Mouse (Mus musculus): ENCODE results near the gene Gsg1l. TPM values are rescaled to one million over a fixed set of nuclear protein-coding genes. Genes with fewer than 3 reads are reported as not detected.

Gene Gsg1l
- polyA plus RNA-seq, 1 experiment from 2014 or later: 0.10 TPM

GRCm38 (mm10) chr7:125966402-125967261, 115.6 kb downstream of the Gsg1l start:
- Histone ChIP-seq H3K9me3 (no peaks in the 10 kb centered on the region), H3K27ac (no peak overlapping the region), H3K27me3 (ENCODE audit: poor library complexity, severe bottlenecking) (no peaks in the 10 kb centered on the region), H3K4me1 (peaks cover 17% of the 10 kb centered on the region), H3K4me3 (no peak overlapping the region), H3K36me3 (replicated peaks) (no peaks in the 10 kb centered on the region)
- 83% methylated on average over 16 of the region's 16 CpGs for WGBS
- no peak for DNase-seq (ENCODE audit: extremely low spot score, low spot score)

GRCm38 (mm10) chr7:125964087-125964607, 118.1 kb downstream of the Gsg1l start:
- Histone ChIP-seq H3K27ac (no peak overlapping the region), H3K4me3 (no peak overlapping the region), H3K4me1 (peaks cover 25% of the 10 kb centered on the region), H3K27me3 (ENCODE audit: poor library complexity, severe bottlenecking) (no peaks in the 10 kb centered on the region), H3K36me3 (replicated peaks) (no peaks in the 10 kb centered on the region), H3K9me3 (no peaks in the 10 kb centered on the region)
- no peak for DNase-seq (ENCODE audit: extremely low spot score, low spot score)
- 79% methylated on average over 8 of the region's 8 CpGs for WGBS

- Histone ChIP-seq H3K36me3 (replicated peaks) (no peaks in the 10 kb centered on the region), H3K4me1 (peaks cover 37% of the 10 kb centered on the region), H3K4me3 (no peak overlapping the region), H3K27ac (no peak overlapping the region), H3K27me3 (ENCODE audit: poor library complexity, severe bottlenecking) (peaks cover 18% of the 10 kb centered on the region), H3K9me3 (no peaks in the 10 kb centered on the region)
- 69% methylated on average over 17 of the region's 18 CpGs for WGBS
- no peak for DNase-seq (ENCODE audit: extremely low spot score, low spot score)
Observed at GRCm38 (mm10) chr7:125959294-125960048, 122.7 kb downstream of the Gsg1l start.

GRCm38 (mm10) chr7:125958856-125959255, 123.4 kb downstream of the Gsg1l start:
- no peak overlapping the region for H3K4me3 ChIP-seq

GRCm38 (mm10) chr7:125954994-125955393, 127.2 kb downstream of the Gsg1l start:
- Histone ChIP-seq H3K4me1 (peaks cover 52% of the 10 kb centered on the region), H3K9me3 (no peaks in the 10 kb centered on the region; the same call in 1 of the 2 replicates), H3K27me3 (ENCODE audit: poor library complexity, severe bottlenecking) (peaks cover 18% of the 10 kb centered on the region), H3K36me3 (replicated peaks) (no peaks in the 10 kb centered on the region), H3K4me3 (no peak overlapping the region), H3K27ac (0 out of 2 replicates have a peak overlapping the region, but pooled peaks have one; percentile 6)
- 63% methylated on average over 5 of the region's 5 CpGs for WGBS
- DNase-seq (ENCODE audit: extremely low spot score, low spot score): no peak

More at GRCm38 (mm10) chr7:125958856-125959255, 123.4 kb downstream of the Gsg1l start:
- H3K36me3 ChIP-seq (replicated peaks): no peaks in the 10 kb centered on the region
- peaks cover 18% of the 10 kb centered on the region for H3K27me3 ChIP-seq (ENCODE audit: poor library complexity, severe bottlenecking)
- no peak overlapping the region for H3K27ac ChIP-seq
- H3K4me1 ChIP-seq: peaks cover 39% of the 10 kb centered on the region
- 95% methylated on average over 5 of the region's 5 CpGs for WGBS
- no peaks in the 10 kb centered on the region for H3K9me3 ChIP-seq
- no peak for DNase-seq (ENCODE audit: extremely low spot score, low spot score)

GRCm38 (mm10) chr7:125954356-125954878, 127.8 kb downstream of the Gsg1l start:
- Histone ChIP-seq H3K4me3 (no peak overlapping the region), H3K4me1 (peaks cover 46% of the 10 kb centered on the region), H3K9me3 (no peaks in the 10 kb centered on the region; the same call in 1 of the 2 replicates), H3K36me3 (replicated peaks) (no peaks in the 10 kb centered on the region), H3K27ac (peak overlapping the region; percentile 9; the same call in 1 of the 2 replicates), H3K27me3 (ENCODE audit: poor library complexity, severe bottlenecking) (peaks cover 18% of the 10 kb centered on the region)
- DNase-seq (ENCODE audit: extremely low spot score, low spot score): no peak
- WGBS: 80% methylated on average over 3 of the region's 3 CpGs

- no peak for DNase-seq (ENCODE audit: extremely low spot score, low spot score)
- Histone ChIP-seq H3K27me3 (ENCODE audit: poor library complexity, severe bottlenecking) (peaks cover 18% of the 10 kb centered on the region), H3K27ac (no peak overlapping the region), H3K4me3 (no peak overlapping the region), H3K36me3 (replicated peaks) (no peaks in the 10 kb centered on the region), H3K4me1 (peaks cover 42% of the 10 kb centered on the region), H3K9me3 (no peaks in the 10 kb centered on the region; the same call in 1 of the 2 replicates)
- 82% methylated on average over 6 of the region's 6 CpGs for WGBS
Observed at GRCm38 (mm10) chr7:125953844-125954243, 128.4 kb downstream of the Gsg1l start.

- Histone ChIP-seq H3K27me3 (ENCODE audit: poor library complexity, severe bottlenecking) (0 out of 2 replicates have a peak, but pooled peaks cover 2% of the 10 kb centered on the region), H3K36me3 (replicated peaks) (no peaks in the 10 kb centered on the region), H3K4me1 (peaks cover 33% of the 10 kb centered on the region), H3K9me3 (no peaks in the 10 kb centered on the region; the same call in 1 of the 2 replicates), H3K27ac (no peak overlapping the region), H3K4me3 (no peak overlapping the region)
- no peak for DNase-seq (ENCODE audit: extremely low spot score, low spot score)
- 72% methylated on average over 7 of the region's 7 CpGs for WGBS
Observed at GRCm38 (mm10) chr7:125951911-125952310, 130.3 kb downstream of the Gsg1l start.

GRCm38 (mm10) chr7:125948973-125949372, 133.2 kb downstream of the Gsg1l start:
- Histone ChIP-seq H3K27ac (no peak overlapping the region), H3K4me3 (no peak overlapping the region), H3K36me3 (replicated peaks) (no peaks in the 10 kb centered on the region), H3K4me1 (peaks cover 17% of the 10 kb centered on the region), H3K27me3 (ENCODE audit: poor library complexity, severe bottlenecking) (no peaks in the 10 kb centered on the region), H3K9me3 (no peaks in the 10 kb centered on the region; the same call in 1 of the 2 replicates)
- DNase-seq (ENCODE audit: extremely low spot score, low spot score): no peak
- 88% methylated on average over 4 of the region's 4 CpGs for WGBS

- no peak overlapping the region for H3K4me3 ChIP-seq
- H3K4me1 ChIP-seq: 0 out of 2 replicates have a peak, but pooled peaks cover 4% of the 10 kb centered on the region
- no peaks in the 10 kb centered on the region for H3K36me3 ChIP-seq (replicated peaks)
- no peak overlapping the region for H3K27ac ChIP-seq
- H3K9me3 ChIP-seq: no peaks in the 10 kb centered on the region; the same call in 1 of the 2 replicates
- H3K27me3 ChIP-seq (ENCODE audit: poor library complexity, severe bottlenecking): no peaks in the 10 kb centered on the region
- WGBS: 86% methylated on average over 8 of the region's 8 CpGs
- no peak for DNase-seq (ENCODE audit: extremely low spot score, low spot score)
Observed at GRCm38 (mm10) chr7:125945915-125946314, 136.3 kb downstream of the Gsg1l start.

GRCm38 (mm10) chr7:125944631-125945030, 137.6 kb downstream of the Gsg1l start:
- no peak overlapping the region for H3K27ac ChIP-seq
- 0 out of 2 replicates have a peak, but pooled peaks cover 4% of the 10 kb centered on the region for H3K4me1 ChIP-seq
- no peaks in the 10 kb centered on the region for H3K27me3 ChIP-seq (ENCODE audit: poor library complexity, severe bottlenecking)
- no peak for DNase-seq (ENCODE audit: extremely low spot score, low spot score)
- H3K4me3 ChIP-seq: no peak overlapping the region
- WGBS: 87% methylated on average over 5 of the region's 5 CpGs
- no peaks in the 10 kb centered on the region for H3K9me3 ChIP-seq
- H3K36me3 ChIP-seq (replicated peaks): no peaks in the 10 kb centered on the region

- Histone ChIP-seq H3K27ac (no peak overlapping the region), H3K9me3 (no peaks in the 10 kb centered on the region), H3K27me3 (ENCODE audit: poor library complexity, severe bottlenecking) (no peaks in the 10 kb centered on the region), H3K36me3 (replicated peaks) (no peaks in the 10 kb centered on the region), H3K4me3 (no peak overlapping the region), H3K4me1 (0 out of 2 replicates have a peak, but pooled peaks cover 4% of the 10 kb centered on the region)
- 88% methylated on average over 4 of the region's 4 CpGs for WGBS
- no peak for DNase-seq (ENCODE audit: extremely low spot score, low spot score)
Observed at GRCm38 (mm10) chr7:125943511-125943910, 138.7 kb downstream of the Gsg1l start.
